Mouse (Mus musculus) urinary bladder, postnatal 36 days (tissue): ENCODE results near the gene Npr2.

Experiments used
- DNase-seq, 2 experiments: peaks; one replicate each; pipeline ENCODE4 v3.0.0; 2022; ENCODE audit warnings: low spot score in 2 of 2, mixed read lengths in 1 of 2

Gene Npr2

GRCm38 (mm10) chr4:43672070-43672469 lies 40.3 kb downstream of the Npr2 start:
- DNase-seq = peak; percentile 77 to 89

GRCm38 (mm10) chr4:43673703-43674102 lies 42.0 kb downstream of the Npr2 start:
- no peak for DNase-seq

GRCm38 (mm10) chr4:43674974-43675373 lies 43.2 kb downstream of the Npr2 start:
- DNase-seq = no peak

- no peak for DNase-seq
Measured at GRCm38 (mm10) chr4:43675608-43676007, 43.9 kb downstream of the Npr2 start.

GRCm38 (mm10) chr4:43678541-43678940 lies 46.8 kb downstream of the Npr2 start:
- no peak for DNase-seq

GRCm38 (mm10) chr4:43679416-43680043 lies 47.8 kb downstream of the Npr2 start:
- peak in 1 of 2 experiments; percentile 33 for DNase-seq

- DNase-seq = no peak
Measured at GRCm38 (mm10) chr4:43690021-43690420, 58.3 kb downstream of the Npr2 start.

GRCm38 (mm10) chr4:43691026-43691425 lies 59.3 kb downstream of the Npr2 start:
- no peak for DNase-seq

GRCm38 (mm10) chr4:43693806-43694241 lies 62.1 kb downstream of the Npr2 start:
- DNase-seq = peak; percentile 50 to 58

- DNase-seq = no peak
Measured at GRCm38 (mm10) chr4:43694439-43695248, 62.9 kb downstream of the Npr2 start.

GRCm38 (mm10) chr4:43695249-43695671 lies 63.5 kb downstream of the Npr2 start:
- peak; percentile 19 to 76 for DNase-seq

- DNase-seq = no peak
Measured at GRCm38 (mm10) chr4:43696561-43696960, 64.8 kb downstream of the Npr2 start.

GRCm38 (mm10) chr4:43700707-43701106 lies 69.0 kb downstream of the Npr2 start, which contains the start of gene Olfr70:
TSS of gene Olfr70 (minus strand) at chr4:43700807.
- DNase-seq = no peak
